Mouse (Mus musculus): Measurements from ENCODE around the gene Arhgap6.

GRCm38 (mm10) chrX:169303945-169304344 is 509.0 kb downstream of the Arhgap6 start:
- TF ChIP-seq CTCF (IDR thresholded peaks at IDR 0.05; ENCODE audit: borderline replicate concordance, extremely low read depth, insufficient read depth, insufficient read length) = no peak
- TF ChIP-seq POLR2A (IDR thresholded peaks at IDR 0.05; ENCODE audit: borderline replicate concordance, extremely low read depth, insufficient read depth, insufficient read length, poor library complexity, severe bottlenecking) = no peak

All from brain, embryonic 14.5 days (tissue).